Mouse (Mus musculus) cortical plate, adult 2 months (tissue): Measurements from ENCODE around the gene Cfap97d1.

Experiments
- CTCF ChIP-seq: fragments of 200-500 bp; IDR thresholded peaks from 2 replicates; pipeline ENCODE4 v1.5.1; 2011; ENCODE audit warnings: mild to moderate bottlenecking, control low read depth, low read length; ENCODE audit not compliant: insufficient read depth; ENCODE audit errors: extremely low read depth
- POLR2A ChIP-seq: fragments of 200-500 bp; IDR thresholded peaks from 2 replicates; pipeline ENCODE4 v1.6.1; 2011; ENCODE audit warnings: mild to moderate bottlenecking, low read length, control low read depth; ENCODE audit not compliant: insufficient read depth; ENCODE audit errors: extremely low read depth

- no peak for TF ChIP-seq CTCF
- TF ChIP-seq POLR2A, result no peak
These were observed 22.2 kb downstream of the Cfap97d1 start for GRCm38 (mm10) chr11:102006271-102006670.
